Mouse (Mus musculus): ENCODE data around the gene Ccdc163. TPM values are rescaled to one million over a fixed set of nuclear protein-coding genes. Genes with fewer than 3 reads are reported as not detected.
A peak's percentile ranks its signal among the peaks of the same experiment; 100 is the strongest.

Ccdc163 gene
- polyA plus RNA-seq, 1 experiment from 2014 or later = 26.1 TPM

GRCm38 (mm10) chr4:116708791-116709390, 582 bp downstream of the Ccdc163 start:
- Histone ChIP-seq H3K27ac (no peak overlapping the region), H3K9ac (peak overlapping the region; percentile 55), H3K4me2 (peak overlapping the region; percentile 66), H3K36me3 (ENCODE audit: poor library complexity, severe bottlenecking) (peaks cover 11% of the 10 kb centered on the region), H3K9me3 (replicated peaks) (no peaks in the 10 kb centered on the region), H3K4me1 (peaks cover 19% of the 10 kb centered on the region), H3K4me3 (peak overlapping the region; percentile 61), H3K27me3 (no peaks in the 10 kb centered on the region)
- ATAC-seq = peak; percentile 34
- 4% methylated on average over 9 of the region's 9 CpGs for WGBS

- Histone ChIP-seq H3K36me3 (ENCODE audit: poor library complexity, severe bottlenecking) (peaks cover 6% of the 10 kb centered on the region), H3K4me3 (no peak overlapping the region), H3K4me1 (peaks cover 19% of the 10 kb centered on the region), H3K27ac (no peak overlapping the region), H3K9ac (no peak overlapping the region), H3K27me3 (no peaks in the 10 kb centered on the region), H3K4me2 (no peak overlapping the region), H3K9me3 (replicated peaks) (no peaks in the 10 kb centered on the region)
- ATAC-seq = no peak
- WGBS = 93% methylated on average over 2 of the region's 2 CpGs
Measured at GRCm38 (mm10) chr4:116710154-116710553, 1.8 kb downstream of the Ccdc163 start.

GRCm38 (mm10) chr4:116712536-116712935, 4.2 kb downstream of the Ccdc163 start:
- H3K27ac ChIP-seq = no peak overlapping the region
- no peak overlapping the region for H3K4me2 ChIP-seq
- no peaks in the 10 kb centered on the region for H3K9me3 ChIP-seq (replicated peaks)
- peaks cover 12% of the 10 kb centered on the region for H3K4me1 ChIP-seq
- peaks cover 14% of the 10 kb centered on the region for H3K36me3 ChIP-seq (ENCODE audit: poor library complexity, severe bottlenecking)
- no peak overlapping the region for H3K4me3 ChIP-seq
- WGBS = 78% methylated on average over 1 of the region's 1 CpGs
- no peak for ATAC-seq
- H3K9ac ChIP-seq = no peak overlapping the region
- no peaks in the 10 kb centered on the region for H3K27me3 ChIP-seq

- peak; percentile 44; the same call in 1 of the 2 replicates for ATAC-seq
- Histone ChIP-seq H3K9ac (no peak overlapping the region), H3K27me3 (0 out of 2 replicates have a peak, but pooled peaks cover 3% of the 10 kb centered on the region), H3K9me3 (replicated peaks) (no peaks in the 10 kb centered on the region), H3K4me1 (peaks cover 18% of the 10 kb centered on the region), H3K36me3 (ENCODE audit: poor library complexity, severe bottlenecking) (peaks cover 14% of the 10 kb centered on the region; the same call in 1 of the 2 replicates), H3K4me3 (no peak overlapping the region), H3K27ac (no peak overlapping the region), H3K4me2 (no peak overlapping the region)
- WGBS = 23% methylated on average over 3 of the region's 3 CpGs
Measured at GRCm38 (mm10) chr4:116719396-116719795, 11.1 kb downstream of the Ccdc163 start.

- Histone ChIP-seq H3K4me2 (peak within 1 kb of the TSS; percentile 96), H3K36me3 (ENCODE audit: poor library complexity, severe bottlenecking) (0 out of 2 replicates have a peak, but pooled peaks cover 5% of the 10 kb centered on the region), H3K27me3 (0 out of 2 replicates have a peak, but pooled peaks cover 3% of the 10 kb centered on the region), H3K9ac (peak within 1 kb of the TSS; percentile 87), H3K4me3 (peak within 1 kb of the TSS; percentile 81), H3K4me1 (peaks cover 18% of the 10 kb centered on the region), H3K9me3 (replicated peaks) (no peaks in the 10 kb centered on the region), H3K27ac (peak within 1 kb of the TSS; percentile 68)
- peak; percentile 99 for ATAC-seq
- WGBS = 1% methylated on average over 34 of the region's 34 CpGs
Measured at GRCm38 (mm10) chr4:116720343-116721097, 12.2 kb downstream of the Ccdc163 start, which contains the start of gene Tesk2. TSS of gene Tesk2 (plus strand) at chr4:116720948.

GRCm38 (mm10) chr4:116721098-116721628, 12.9 kb downstream of the Ccdc163 start:
- Histone ChIP-seq H3K4me1 (peaks cover 18% of the 10 kb centered on the region), H3K9me3 (replicated peaks) (no peaks in the 10 kb centered on the region), H3K9ac (peak overlapping the region; percentile 87), H3K27me3 (0 out of 2 replicates have a peak, but pooled peaks cover 3% of the 10 kb centered on the region), H3K36me3 (ENCODE audit: poor library complexity, severe bottlenecking) (0 out of 2 replicates have a peak, but pooled peaks cover 1% of the 10 kb centered on the region), H3K4me3 (peak overlapping the region; percentile 81), H3K27ac (peak overlapping the region; percentile 68), H3K4me2 (peak overlapping the region; percentile 96)
- under 1% methylated on average over 27 of the region's 29 CpGs for WGBS
- no peak for ATAC-seq

- Histone ChIP-seq H3K27me3 (0 out of 2 replicates have a peak, but pooled peaks cover 3% of the 10 kb centered on the region), H3K4me1 (peaks cover 18% of the 10 kb centered on the region), H3K27ac (no peak overlapping the region), H3K4me2 (peak overlapping the region; percentile 96; the same call in 1 of the 2 replicates), H3K9ac (no peak overlapping the region), H3K9me3 (replicated peaks) (no peaks in the 10 kb centered on the region), H3K36me3 (ENCODE audit: poor library complexity, severe bottlenecking) (no peaks in the 10 kb centered on the region), H3K4me3 (no peak overlapping the region)
- 39% methylated on average over 7 of the region's 7 CpGs for WGBS
- ATAC-seq = no peak
Measured at GRCm38 (mm10) chr4:116722230-116722629, 13.9 kb downstream of the Ccdc163 start.

GRCm38 (mm10) chr4:116725444-116725843, 17.1 kb downstream of the Ccdc163 start:
- Histone ChIP-seq H3K4me2 (no peak overlapping the region), H3K4me3 (no peak overlapping the region), H3K9me3 (replicated peaks) (no peaks in the 10 kb centered on the region), H3K9ac (no peak overlapping the region), H3K36me3 (ENCODE audit: poor library complexity, severe bottlenecking) (no peaks in the 10 kb centered on the region), H3K27ac (no peak overlapping the region), H3K27me3 (0 out of 2 replicates have a peak, but pooled peaks cover 3% of the 10 kb centered on the region), H3K4me1 (peaks cover 14% of the 10 kb centered on the region; the same call in 1 of the 2 replicates)
- no peak for ATAC-seq
- 87% methylated on average over 5 of the region's 5 CpGs for WGBS

GRCm38 (mm10) chr4:116727401-116727800, 19.1 kb downstream of the Ccdc163 start:
- ATAC-seq = no peak
- WGBS = 86% methylated on average over 3 of the region's 3 CpGs
- no peaks in the 10 kb centered on the region for H3K36me3 ChIP-seq (ENCODE audit: poor library complexity, severe bottlenecking)

GRCm38 (mm10) chr4:116729532-116729931, 21.2 kb downstream of the Ccdc163 start:
- Histone ChIP-seq H3K36me3 (ENCODE audit: poor library complexity, severe bottlenecking) (no peaks in the 10 kb centered on the region), H3K4me1 (no peaks in the 10 kb centered on the region), H3K4me2 (no peak overlapping the region), H3K9me3 (replicated peaks) (no peaks in the 10 kb centered on the region), H3K4me3 (no peak overlapping the region), H3K9ac (no peak overlapping the region), H3K27ac (no peak overlapping the region), H3K27me3 (no peaks in the 10 kb centered on the region)
- ATAC-seq = no peak
- 89% methylated on average over 3 of the region's 3 CpGs for WGBS

More at GRCm38 (mm10) chr4:116727401-116727800, 19.1 kb downstream of the Ccdc163 start:
- Histone ChIP-seq H3K4me2 (no peak overlapping the region), H3K27me3 (0 out of 2 replicates have a peak, but pooled peaks cover under 1% of the 10 kb centered on the region), H3K4me1 (peaks cover under 1% of the 10 kb centered on the region; the same call in 1 of the 2 replicates), H3K4me3 (no peak overlapping the region), H3K9ac (no peak overlapping the region), H3K27ac (no peak overlapping the region), H3K9me3 (replicated peaks) (no peaks in the 10 kb centered on the region)

- no peaks in the 10 kb centered on the region for H3K27me3 ChIP-seq
- no peak for ATAC-seq
- no peak overlapping the region for H3K9ac ChIP-seq
- H3K27ac ChIP-seq = no peak overlapping the region
- no peaks in the 10 kb centered on the region for H3K9me3 ChIP-seq (replicated peaks)
- no peaks in the 10 kb centered on the region for H3K36me3 ChIP-seq (ENCODE audit: poor library complexity, severe bottlenecking)
- H3K4me2 ChIP-seq = no peak overlapping the region
- 90% methylated on average over 9 of the region's 9 CpGs for WGBS
- no peak overlapping the region for H3K4me3 ChIP-seq
- no peaks in the 10 kb centered on the region for H3K4me1 ChIP-seq
Measured at GRCm38 (mm10) chr4:116731077-116731476, 22.8 kb downstream of the Ccdc163 start.

GRCm38 (mm10) chr4:116732355-116732754, 24.0 kb downstream of the Ccdc163 start:
- H3K36me3 ChIP-seq (ENCODE audit: poor library complexity, severe bottlenecking) = no peaks in the 10 kb centered on the region
- H3K4me2 ChIP-seq = no peak overlapping the region
- WGBS = 86% methylated on average over 5 of the region's 5 CpGs
- no peak overlapping the region for H3K27ac ChIP-seq
- no peaks in the 10 kb centered on the region for H3K4me1 ChIP-seq
- H3K9ac ChIP-seq = no peak overlapping the region
- H3K4me3 ChIP-seq = no peak overlapping the region
- H3K27me3 ChIP-seq = no peaks in the 10 kb centered on the region
- no peaks in the 10 kb centered on the region for H3K9me3 ChIP-seq (replicated peaks)
- no peak for ATAC-seq
